Mouse (Mus musculus): ENCODE data around the gene Idh3g.

GRCm38 (mm10) chrX:73774168-73774760 lies 12.4 kb downstream of the Idh3g start, which contains the start of gene Srpk3:
- TF ChIP-seq CTCF (IDR thresholded peaks at IDR 0.05; ENCODE audit: control insufficient read depth, insufficient read depth, low read length) = no peak
- TF ChIP-seq POLR2A (IDR thresholded peaks at IDR 0.05; ENCODE audit: borderline replicate concordance, control insufficient read depth, low read depth, low read length) = peak; percentile 48; the same call in 1 of the 2 replicates

Data from bone marrow, adult 2 months (tissue).